Mouse (Mus musculus) CD4-positive naive resting alpha-beta T cell, adult 57 days (primary cell): Measurements from ENCODE around the gene Tex13c2. TPM values are rescaled to one million over a fixed set of nuclear protein-coding genes. Genes with fewer than 3 reads are reported as not detected.

Experiments used
- total RNA-seq: library from RNA; stranded (reverse); gene quantifications from one replicate; pipeline ENCODE4 v1.2.4, GENCODE M21; 2023

Tex13c2 gene
- total RNA-seq = not detected

GRCm38 (mm10) chrX:42489446-42489845 is at the start of gene Tex13c2:
Gene Tex13c2, plus strand, starts transcription at chrX:42489691.

GRCm38 (mm10) chrX:42502291-42503043 is 13.0 kb downstream of the Tex13c2 start, which contains the start of gene Sh2d1a:
Gene Sh2d1a, plus strand, starts transcription at chrX:42502453.

Other genes starting within 250 kb of the Tex13c2 start
- gene Sh2d1a, start 12.8 kb downstream of the Tex13c2 start, total RNA-seq = 47.2 TPM